Mouse (Mus musculus): Measurements from ENCODE around the gene Prodh2. TPM values are rescaled to one million over a fixed set of nuclear protein-coding genes. Genes with fewer than 3 reads are reported as not detected.
A peak's percentile ranks its signal among the peaks of the same experiment; 100 is the strongest.

Gene Prodh2
- not detected in 2 replicates for polyA plus RNA-seq (2015; fragmentation: Nextera tagmentation; extraction: Ambion mirVana)

DNA sequence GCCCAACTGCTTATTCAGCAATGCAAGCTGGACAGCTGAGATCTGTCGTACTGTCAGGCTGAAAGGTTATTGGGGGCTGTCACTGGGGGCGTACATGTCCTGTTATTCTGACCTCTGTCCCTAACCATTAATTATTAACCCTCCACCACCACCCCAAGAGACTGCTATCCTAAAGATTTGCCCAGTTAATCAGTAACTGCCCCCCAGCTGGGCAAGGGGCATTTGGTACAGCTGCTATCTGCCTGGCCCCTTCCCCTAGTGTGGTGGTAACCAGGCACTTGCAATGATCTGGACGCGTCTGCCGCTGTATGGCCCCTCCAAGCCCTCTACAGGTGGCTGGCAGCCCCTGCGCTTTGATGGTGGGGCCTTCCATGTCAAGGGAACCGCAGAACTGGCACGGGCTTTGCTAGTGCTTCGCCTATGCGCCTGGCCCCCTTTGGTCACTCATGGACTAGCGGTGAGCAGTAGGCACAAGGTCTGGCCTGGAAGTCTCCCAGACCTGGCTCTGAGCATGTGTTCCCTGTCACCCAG, at the start of gene Prodh2:
Gene Prodh2, plus strand, starts transcription at position 222 of the 531 bp plus-strand sequence.
- WGBS = 72% methylated on average over 11 of the region's 11 CpGs
- ATAC-seq = no peak
- Histone ChIP-seq H3K9ac (replicated peaks) (no peak within 1 kb of the TSS), H3K9me3 (no peaks in the 10 kb centered on the region), H3K4me2 (replicated peaks) (no peak within 1 kb of the TSS), H3K27me3 (peaks cover 9% of the 10 kb centered on the region; the same call in 1 of the 2 replicates), H3K27ac (no peak within 1 kb of the TSS), H3K4me1 (replicated peaks) (no peaks in the 10 kb centered on the region), H3K36me3 (no peaks in the 10 kb centered on the region), H3K4me3 (replicated peaks) (no peak within 1 kb of the TSS)

DNA sequence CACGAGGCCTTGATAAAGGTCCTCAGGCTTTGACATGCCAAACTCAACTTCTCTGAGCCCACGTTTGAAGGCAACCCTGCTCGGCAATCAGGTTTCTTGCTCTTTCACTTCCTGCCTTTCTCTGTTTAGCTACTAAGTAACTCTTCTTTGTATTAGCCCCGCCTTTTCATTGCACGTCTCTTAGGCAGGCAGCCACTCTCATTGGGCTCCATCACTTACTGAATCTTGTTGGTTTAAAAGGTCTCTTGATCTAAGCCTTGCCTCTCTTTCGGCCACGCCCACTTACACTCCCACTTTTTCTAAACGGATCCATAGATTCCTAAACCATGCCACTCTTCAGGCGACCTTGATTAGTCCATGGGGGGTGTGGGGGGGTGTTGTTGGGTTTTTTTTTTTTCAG, 49.7 kb upstream of the Prodh2 start:
- peak overlapping the region; percentile 97 for H3K9ac ChIP-seq (replicated peaks)
- H3K9me3 ChIP-seq = no peaks in the 10 kb centered on the region
- ATAC-seq = no peak
- WGBS = 17% methylated on average over 9 of the region's 9 CpGs
- H3K4me3 ChIP-seq (replicated peaks) = peak overlapping the region; percentile 84
- H3K4me1 ChIP-seq (replicated peaks) = peaks cover 42% of the 10 kb centered on the region
- H3K36me3 ChIP-seq = peaks cover 43% of the 10 kb centered on the region
- H3K27ac ChIP-seq = peak overlapping the region; percentile 99
- H3K27me3 ChIP-seq = no peaks in the 10 kb centered on the region
- peak overlapping the region; percentile 85 for H3K4me2 ChIP-seq (replicated peaks)

DNA sequence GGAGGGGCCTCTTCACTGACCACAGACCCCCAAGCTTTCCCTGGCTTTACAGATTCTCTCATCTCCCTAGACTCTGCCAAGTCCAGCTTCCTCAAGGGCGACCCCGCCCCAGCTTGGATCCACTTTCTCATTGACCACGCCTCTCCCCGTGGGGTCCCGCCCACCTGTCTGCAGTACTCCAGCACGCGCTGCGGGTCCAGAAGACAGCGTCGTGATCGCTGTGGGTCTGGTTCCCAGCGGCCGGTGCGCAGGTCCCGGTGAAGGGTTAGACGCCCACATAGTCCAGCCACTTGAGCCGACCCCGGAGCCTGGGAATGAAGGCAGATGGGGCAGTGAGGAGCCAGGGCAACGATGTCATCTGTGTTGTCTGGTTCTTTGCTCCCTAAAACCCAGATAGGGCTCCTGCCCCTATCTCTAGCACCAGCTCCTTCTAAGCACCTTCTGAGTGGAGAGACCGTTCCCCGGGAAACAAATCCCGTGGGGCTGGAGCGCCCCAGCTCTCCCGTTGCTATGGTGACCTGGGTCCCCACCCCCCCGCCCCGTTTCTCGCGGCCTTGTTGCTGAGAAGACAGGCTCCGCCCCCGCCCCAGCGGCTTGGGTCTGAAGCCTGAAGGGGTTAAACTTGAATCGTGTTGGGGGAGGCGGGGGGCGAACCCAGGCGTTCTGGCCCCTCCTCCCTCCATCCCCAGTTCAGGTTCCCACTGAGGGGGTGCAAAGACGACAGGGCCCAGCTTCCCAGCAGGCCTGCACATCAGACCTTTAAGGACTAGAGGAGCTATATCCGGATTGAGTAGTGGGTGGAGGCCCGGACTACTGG, 49.1 kb upstream of the Prodh2 start:
- peak overlapping the region; percentile 85 for H3K4me2 ChIP-seq (replicated peaks)
- under 1% methylated on average over 36 of the region's 38 CpGs for WGBS
- H3K9ac ChIP-seq (replicated peaks) = peak overlapping the region; percentile 97
- no peaks in the 10 kb centered on the region for H3K27me3 ChIP-seq
- H3K9me3 ChIP-seq = no peaks in the 10 kb centered on the region
- H3K36me3 ChIP-seq = peaks cover 36% of the 10 kb centered on the region
- peak; percentile 69 for ATAC-seq
- H3K4me3 ChIP-seq (replicated peaks) = peak overlapping the region; percentile 84
- H3K4me1 ChIP-seq (replicated peaks) = peaks cover 42% of the 10 kb centered on the region
- peak overlapping the region; percentile 99 for H3K27ac ChIP-seq

DNA sequence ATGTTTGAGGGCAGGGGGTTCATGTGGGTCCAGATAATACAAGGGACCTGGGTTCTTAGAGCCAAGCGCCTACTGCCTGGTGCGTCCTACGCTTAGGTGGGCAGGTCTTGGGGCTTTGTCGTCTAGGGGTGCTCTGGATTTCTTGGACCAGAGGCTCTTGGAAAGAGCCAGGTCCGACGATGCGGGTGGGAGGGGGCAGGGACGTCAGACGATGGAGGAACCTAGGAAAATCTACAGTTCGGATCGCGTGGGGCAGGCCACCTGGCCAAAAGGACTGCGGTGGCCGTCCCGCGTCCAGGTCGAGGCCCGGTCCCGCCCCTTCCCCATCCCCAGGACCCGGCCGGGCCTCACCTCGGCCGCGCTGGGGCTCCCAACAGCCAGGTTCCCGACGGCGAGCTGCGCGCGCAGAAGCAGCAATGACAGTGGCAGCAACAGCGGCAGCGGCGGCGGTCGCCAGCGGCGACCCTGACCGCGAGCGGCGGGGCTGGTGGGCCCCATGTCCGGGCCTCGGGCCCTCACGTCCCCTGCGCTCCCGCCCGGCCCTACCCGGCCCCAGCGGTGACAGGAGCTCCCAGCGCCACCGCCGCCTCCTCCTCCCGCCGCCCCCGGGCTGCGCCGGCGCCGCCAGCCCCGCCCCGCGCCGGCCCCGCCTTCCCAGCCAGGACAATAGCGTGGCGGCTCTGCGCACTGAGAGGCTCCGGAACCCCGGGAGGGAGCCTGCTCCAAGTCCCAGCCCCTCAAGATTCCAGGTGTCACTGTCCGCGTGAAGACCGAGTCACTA, 48.3 kb upstream of the Prodh2 start, which contains the start of gene Aplp1:
Gene Aplp1, minus strand, starts transcription at position 565 of the 781 bp plus-strand sequence.
- ATAC-seq = peak; percentile 83
- Histone ChIP-seq H3K36me3 (peaks cover 28% of the 10 kb centered on the region), H3K9ac (replicated peaks) (peak within 1 kb of the TSS; percentile 97), H3K9me3 (no peaks in the 10 kb centered on the region), H3K27me3 (no peaks in the 10 kb centered on the region), H3K4me2 (replicated peaks) (peak within 1 kb of the TSS; percentile 85), H3K27ac (peak within 1 kb of the TSS; percentile 99), H3K4me3 (replicated peaks) (peak within 1 kb of the TSS; percentile 84), H3K4me1 (replicated peaks) (peaks cover 42% of the 10 kb centered on the region)
- under 1% methylated on average over 62 of the region's 72 CpGs for WGBS

DNA sequence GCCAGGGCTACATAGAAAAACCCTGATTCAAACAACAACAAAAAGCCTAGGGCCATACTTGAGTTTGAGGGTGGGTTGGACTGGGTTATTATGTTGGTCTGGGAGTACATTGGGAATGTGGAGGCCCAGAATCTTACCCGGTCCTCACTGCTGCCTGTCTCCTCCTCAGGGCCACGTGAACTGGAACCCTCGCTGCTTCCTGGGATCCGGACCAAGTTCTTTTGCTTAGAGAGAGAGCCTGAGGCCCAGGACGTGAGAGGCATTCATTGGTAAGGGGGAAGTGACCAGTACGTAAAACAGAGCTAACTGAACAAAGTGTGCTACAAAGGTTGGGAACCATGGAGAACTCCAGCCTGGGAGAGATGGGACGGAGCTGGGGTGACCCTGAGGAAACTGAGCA, 43.2 kb upstream of the Prodh2 start:
- WGBS = 81% methylated on average over 7 of the region's 7 CpGs
- no peak overlapping the region for H3K4me3 ChIP-seq (replicated peaks)
- H3K9ac ChIP-seq (replicated peaks) = no peak overlapping the region
- H3K9me3 ChIP-seq = no peaks in the 10 kb centered on the region
- H3K4me1 ChIP-seq (replicated peaks) = peaks cover 20% of the 10 kb centered on the region
- no peak overlapping the region for H3K4me2 ChIP-seq (replicated peaks)
- no peaks in the 10 kb centered on the region for H3K36me3 ChIP-seq
- H3K27me3 ChIP-seq = peaks cover 43% of the 10 kb centered on the region
- no peak for ATAC-seq
- no peak overlapping the region for H3K27ac ChIP-seq

DNA sequence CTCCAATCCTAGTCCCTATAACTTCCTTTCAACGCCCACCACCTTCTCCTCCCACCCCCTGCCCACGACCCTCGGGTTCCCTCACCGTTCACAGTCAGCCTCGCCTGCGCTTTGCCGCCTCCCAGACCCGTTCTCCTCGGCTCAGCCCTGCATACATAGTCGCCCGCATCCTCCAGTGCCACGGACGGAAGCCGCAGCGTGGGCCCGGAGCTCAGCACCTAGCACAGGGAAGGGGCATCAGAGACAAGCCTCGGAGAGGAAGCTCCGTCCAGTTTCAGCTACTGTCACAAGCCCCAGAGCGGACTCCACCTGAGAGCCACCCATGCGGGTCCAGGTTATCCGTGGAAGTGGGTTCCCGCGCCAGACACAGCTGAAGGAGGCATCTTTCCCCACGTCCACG, 40.1 kb upstream of the Prodh2 start:
- Histone ChIP-seq H3K4me2 (replicated peaks) (peak overlapping the region; percentile 22; the same call in 1 of the 2 replicates), H3K9ac (replicated peaks) (no peak overlapping the region), H3K27ac (no peak overlapping the region), H3K4me3 (replicated peaks) (no peak overlapping the region; the same call in 1 of the 2 replicates), H3K27me3 (peaks cover 74% of the 10 kb centered on the region), H3K9me3 (no peaks in the 10 kb centered on the region), H3K4me1 (replicated peaks) (peaks cover 32% of the 10 kb centered on the region), H3K36me3 (no peaks in the 10 kb centered on the region)
- 16% methylated on average over 25 of the region's 25 CpGs for WGBS
- ATAC-seq = no peak

DNA sequence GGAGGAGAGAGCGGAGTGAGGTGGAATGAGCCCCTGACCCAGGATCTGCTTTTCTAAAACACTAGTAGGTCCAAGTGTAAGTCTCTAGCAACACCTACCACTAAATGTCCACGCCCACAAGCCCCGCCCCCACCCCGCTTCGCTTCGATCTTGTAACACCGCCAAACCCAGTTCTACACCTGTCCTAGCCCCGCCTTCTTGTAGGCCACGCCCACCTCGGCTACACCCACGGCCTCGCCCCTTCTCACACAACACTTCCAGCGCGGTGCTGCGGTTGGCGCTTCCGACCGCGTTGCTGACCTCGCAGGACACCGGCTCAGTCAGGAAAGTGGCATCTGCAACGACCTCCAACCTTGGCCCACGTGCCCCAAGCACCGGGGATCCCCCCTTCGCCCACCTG, 39.7 kb upstream of the Prodh2 start:
- no peak for ATAC-seq
- Histone ChIP-seq H3K27ac (no peak overlapping the region), H3K36me3 (no peaks in the 10 kb centered on the region), H3K4me3 (replicated peaks) (no peak overlapping the region), H3K9ac (replicated peaks) (no peak overlapping the region), H3K9me3 (no peaks in the 10 kb centered on the region), H3K27me3 (peaks cover 78% of the 10 kb centered on the region), H3K4me1 (replicated peaks) (peaks cover 35% of the 10 kb centered on the region), H3K4me2 (replicated peaks) (peak overlapping the region; percentile 22; the same call in 1 of the 2 replicates)
- 1% methylated on average over 25 of the region's 25 CpGs for WGBS

DNA sequence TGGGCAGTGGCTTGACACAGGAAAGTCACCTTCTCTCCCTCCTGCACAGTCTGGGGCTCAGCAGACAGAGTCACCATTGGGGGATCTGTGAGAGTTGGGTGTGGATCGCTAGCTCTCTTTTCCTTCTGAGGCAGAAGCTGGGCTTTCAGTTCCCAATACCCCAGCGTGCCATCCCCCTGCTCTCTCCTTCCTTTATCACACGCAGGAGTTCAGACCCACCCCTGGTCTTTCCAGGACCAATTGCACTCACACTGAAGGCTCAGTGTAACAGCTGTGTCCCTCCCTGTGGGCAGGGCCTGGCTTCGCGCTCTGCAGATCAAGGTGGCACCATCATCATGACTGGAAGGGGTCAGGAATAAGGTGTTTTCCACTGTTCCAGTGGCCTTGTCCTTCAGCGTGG, 39.2 kb upstream of the Prodh2 start:
- H3K27me3 ChIP-seq = peaks cover 82% of the 10 kb centered on the region
- 14% methylated on average over 6 of the region's 6 CpGs for WGBS

DNA sequence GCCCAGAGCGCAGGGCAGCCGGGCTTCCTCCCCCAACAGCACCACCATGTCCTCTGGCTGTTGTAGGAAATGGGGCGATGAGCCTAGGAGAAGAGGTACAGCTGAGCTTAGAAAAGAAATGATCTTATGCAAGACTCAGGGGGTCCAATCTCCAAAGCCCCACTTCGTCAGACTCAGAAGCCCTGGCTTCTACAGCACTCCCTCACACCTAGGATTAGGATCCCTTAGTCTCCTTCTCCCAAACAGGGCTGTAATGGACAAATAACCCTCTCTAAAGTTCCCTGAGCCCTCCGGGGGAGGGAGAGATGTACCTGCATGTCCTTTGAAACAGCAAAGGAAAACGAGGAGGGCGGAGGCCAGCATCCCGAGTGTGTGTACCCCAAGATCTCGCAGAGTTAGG, 36.9 kb upstream of the Prodh2 start:
- Histone ChIP-seq H3K27ac (no peak overlapping the region), H3K36me3 (no peaks in the 10 kb centered on the region), H3K4me1 (replicated peaks) (peaks cover 35% of the 10 kb centered on the region), H3K9ac (replicated peaks) (peak overlapping the region; percentile 50), H3K27me3 (peaks cover 95% of the 10 kb centered on the region), H3K4me3 (replicated peaks) (peak overlapping the region; percentile 36), H3K9me3 (no peaks in the 10 kb centered on the region), H3K4me2 (replicated peaks) (peak overlapping the region; percentile 58)
- ATAC-seq = no peak
- under 1% methylated on average over 9 of the region's 9 CpGs for WGBS

More for the DNA sequence above, 39.2 kb upstream of the Prodh2 start:
- Histone ChIP-seq H3K4me3 (replicated peaks) (no peak overlapping the region), H3K27ac (no peak overlapping the region), H3K4me1 (replicated peaks) (peaks cover 35% of the 10 kb centered on the region), H3K4me2 (replicated peaks) (peak overlapping the region; percentile 22; the same call in 1 of the 2 replicates), H3K9me3 (no peaks in the 10 kb centered on the region), H3K36me3 (no peaks in the 10 kb centered on the region), H3K9ac (replicated peaks) (no peak overlapping the region)
- ATAC-seq = no peak

DNA sequence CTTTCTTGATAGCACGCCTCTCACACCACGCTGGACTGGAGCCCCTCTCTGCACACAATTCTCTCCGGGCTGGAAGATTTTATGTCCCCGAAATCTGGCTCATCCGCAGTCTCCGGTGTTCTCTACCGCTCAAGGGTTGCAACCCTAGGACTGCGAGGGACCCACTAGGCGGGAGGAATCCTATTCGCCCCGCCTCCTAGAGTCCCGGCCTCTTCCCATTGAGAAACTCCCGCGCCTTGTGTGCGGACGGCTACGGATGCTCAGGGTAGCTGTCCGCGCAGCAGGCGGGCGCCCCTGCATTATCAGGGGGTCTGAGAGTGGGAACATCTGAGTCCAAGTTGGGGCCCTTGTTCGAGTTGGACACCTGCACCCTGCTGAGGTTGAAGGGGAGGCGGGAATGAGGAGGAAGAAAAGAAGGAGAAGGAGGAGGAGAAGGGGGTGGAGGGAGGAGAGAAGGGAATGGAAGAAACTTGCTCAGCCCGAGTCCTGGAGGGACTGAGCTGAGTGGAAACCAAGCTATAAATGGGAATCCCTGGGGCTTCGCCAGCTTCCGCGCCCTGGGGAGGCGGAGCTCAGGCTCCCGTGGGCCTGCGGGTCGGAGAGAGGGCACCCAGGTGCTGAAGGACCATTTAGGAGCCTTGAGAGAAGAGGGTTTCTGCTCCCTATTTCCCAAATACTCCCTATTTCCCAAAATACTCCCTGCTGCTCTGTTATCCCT, 36.4 kb upstream of the Prodh2 start:
- H3K4me2 ChIP-seq (replicated peaks) = peak overlapping the region; percentile 58
- H3K9ac ChIP-seq (replicated peaks) = peak overlapping the region; percentile 50
- ATAC-seq = peak; percentile 62
- no peak overlapping the region for H3K27ac ChIP-seq
- no peaks in the 10 kb centered on the region for H3K9me3 ChIP-seq
- no peaks in the 10 kb centered on the region for H3K36me3 ChIP-seq
- under 1% methylated on average over 31 of the region's 31 CpGs for WGBS
- H3K27me3 ChIP-seq = peaks cover 97% of the 10 kb centered on the region
- H3K4me3 ChIP-seq (replicated peaks) = peak overlapping the region; percentile 36
- peaks cover 35% of the 10 kb centered on the region for H3K4me1 ChIP-seq (replicated peaks)

DNA sequence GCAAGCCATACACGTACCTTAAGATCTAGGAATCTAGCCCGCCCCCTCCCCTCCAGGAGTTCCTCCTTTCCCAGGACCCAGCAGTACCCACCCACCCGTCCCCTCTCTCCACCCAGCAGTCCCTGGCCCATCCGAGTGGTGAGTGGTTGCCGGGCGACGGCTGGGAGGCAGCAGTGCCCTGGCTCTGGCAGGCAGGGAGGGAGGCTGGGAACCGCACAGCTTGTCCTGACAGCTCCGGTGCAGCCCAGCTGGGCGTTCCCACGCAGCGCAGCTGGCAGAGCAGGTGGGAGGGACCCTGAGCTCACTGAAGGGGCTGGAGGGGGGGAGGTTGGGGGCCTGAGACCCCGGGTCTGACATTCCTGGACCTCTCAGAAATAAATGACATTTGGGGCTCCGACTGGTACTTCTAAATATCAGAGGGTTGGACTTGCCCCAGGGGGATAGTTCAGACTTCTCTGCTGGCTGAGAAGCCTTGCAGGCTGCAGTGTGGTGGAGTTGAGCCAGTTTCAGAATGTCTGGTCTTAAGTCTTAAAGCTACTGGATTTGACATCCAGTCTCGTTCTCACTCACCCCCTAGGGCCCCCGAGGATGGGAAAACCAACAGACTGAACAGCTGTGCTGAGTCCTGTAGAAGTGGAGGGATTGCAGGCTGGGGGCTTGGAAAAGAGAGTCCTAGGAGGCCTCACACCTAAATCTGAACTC, 35.6 kb upstream of the Prodh2 start, which contains the start of the genes Kirrel2 and Nphs1:
Gene Kirrel2, minus strand, starts transcription at position 62 of the 702 bp plus-strand sequence.
Gene Nphs1, plus strand, starts transcription at position 687 of the 702 bp plus-strand sequence.
- Histone ChIP-seq H3K4me1 (replicated peaks) (peaks cover 35% of the 10 kb centered on the region), H3K4me2 (replicated peaks) (peak within 1 kb of the TSS; percentile 58), H3K9me3 (no peaks in the 10 kb centered on the region), H3K36me3 (no peaks in the 10 kb centered on the region), H3K4me3 (replicated peaks) (peak within 1 kb of the TSS; percentile 36), H3K9ac (replicated peaks) (peak within 1 kb of the TSS; percentile 50), H3K27me3 (peaks cover 98% of the 10 kb centered on the region), H3K27ac (no peak within 1 kb of the TSS)
- peak; percentile 93 for ATAC-seq
- under 1% methylated on average over 16 of the region's 16 CpGs for WGBS
